Mouse (Mus musculus) heart, embryonic 16.5 days (tissue): Measurements from ENCODE around the gene Olfr506. TPM values are rescaled to one million over a fixed set of nuclear protein-coding genes. Genes with fewer than 3 reads are reported as not detected.

ENCODE experiments used
- ATAC-seq: fragments of 200-750 bp; cut with Nextera tagmentation; replicated peaks from 2 replicates; pipeline ENCODE4 v1.8.0; 2017; ENCODE audit warnings: moderate number of reproducible peaks; ENCODE audit not compliant: insufficient read depth, low FRiP score; ENCODE audit errors: extremely low read depth
- H3K27ac ChIP-seq: fragments of 300-500 bp; sonication (generic); 2 replicates; pipeline ENCODE4 v1.5.1; 2014; ENCODE audit warnings: mild to moderate bottlenecking, low read length, control low read depth, moderate library complexity
- H3K27me3 ChIP-seq: fragments of 300-500 bp; sonication (generic); 2 replicates; pipeline ENCODE4 v1.6.1; 2014; ENCODE audit warnings: low read length, mixed read lengths; ENCODE audit not compliant: control insufficient read depth, insufficient read depth
- H3K36me3 ChIP-seq: fragments of 300-500 bp; sonication (generic); 2 replicates; pipeline ENCODE4 v1.6.1; 2014; ENCODE audit not compliant: control insufficient read depth, insufficient read depth
- H3K4me1 ChIP-seq: fragments of 300-500 bp; sonication (generic); 2 replicates; pipeline ENCODE4 v1.6.1; 2014; ENCODE audit warnings: low read length, mixed read lengths; ENCODE audit not compliant: control insufficient read depth, insufficient read depth
- H3K4me2 ChIP-seq: fragments of 300-500 bp; sonication (generic); 2 replicates; pipeline ENCODE4 v1.6.1; 2014; ENCODE audit warnings: low read depth, mild to moderate bottlenecking, control low read depth, low read length
- H3K4me3 ChIP-seq: fragments of 300-500 bp; sonication (generic); 2 replicates; pipeline ENCODE4 v1.5.1; 2014; ENCODE audit warnings: mild to moderate bottlenecking, control low read depth, low read length
- H3K9ac ChIP-seq: fragments of 300-500 bp; sonication (generic); 2 replicates; pipeline ENCODE4 v1.6.1; 2014; ENCODE audit warnings: low read length, control low read depth
- H3K9me3 ChIP-seq: fragments of 300-500 bp; sonication (generic); replicated peaks from 2 replicates; pipeline ENCODE4 v1.6.1; 2016; ENCODE audit warnings: low read length; ENCODE audit not compliant: control insufficient read depth
- WGBS: fragments of 180-500 bp; shearing (Covaris S2); extraction: QIAGEN DNeasy Blood & Tissue Kit; methylation state at CpG from one replicate; pipeline ENCODE4 v1.1.7; 2014; 5-methylcytosine and 5-hydroxymethylcytosine counted together
- polyA plus RNA-seq: library from polyadenylated mRNA; unstranded; fragments of >200 nt; fragmentation: Nextera tagmentation; extraction: Ambion mirVana; gene quantifications from 2 replicates; pipeline ENCODE4 v1.2.1, GENCODE M21; 2015

The Olfr506 gene
- polyA plus RNA-seq, 1 experiment from 2014 or later: not detected

GRCm38 (mm10) chr7:108662419-108662818 lies 51.8 kb downstream of the Olfr506 start:
- no peak for ATAC-seq
- no peaks in the 10 kb centered on the region for H3K27me3 ChIP-seq
- no peaks in the 10 kb centered on the region; the same call in 1 of the 2 replicates for H3K9me3 ChIP-seq
- H3K36me3 ChIP-seq: no peaks in the 10 kb centered on the region
- WGBS: 72% methylated on average over 3 of the region's 3 CpGs
- no peak overlapping the region for H3K4me2 ChIP-seq
- H3K4me3 ChIP-seq: no peak overlapping the region
- no peak overlapping the region for H3K9ac ChIP-seq
- H3K4me1 ChIP-seq: no peaks in the 10 kb centered on the region
- no peak overlapping the region for H3K27ac ChIP-seq

Other genes with a start within 250 kb of the Olfr506 start
- not detected in 2 replicates for gene Olfr494, start 245.5 kb upstream of the Olfr506 start, polyA plus RNA-seq
- not detected in 2 replicates for gene Olfr495, start 217.6 kb upstream of the Olfr506 start, polyA plus RNA-seq
- not detected in 2 replicates for gene Olfr497, start 190.4 kb upstream of the Olfr506 start, polyA plus RNA-seq
- not detected in 2 replicates for gene Olfr498, start 145.5 kb upstream of the Olfr506 start, polyA plus RNA-seq
- gene Olfr502, start 85.7 kb upstream of the Olfr506 start, polyA plus RNA-seq: not detected in 2 replicates
- gene Olfr503, start 66.3 kb upstream of the Olfr506 start, polyA plus RNA-seq: not detected in 2 replicates
- gene Olfr504, start 45.0 kb upstream of the Olfr506 start, polyA plus RNA-seq: not detected in 2 replicates
- not detected in 2 replicates for gene Olfr507, start 11.0 kb downstream of the Olfr506 start, polyA plus RNA-seq
- gene Olfr508, start 19.2 kb downstream of the Olfr506 start, polyA plus RNA-seq: not detected in 2 replicates
- gene Olfr509, start 41.1 kb downstream of the Olfr506 start, polyA plus RNA-seq: not detected in 2 replicates
- gene Olfr510, start 55.6 kb downstream of the Olfr506 start, polyA plus RNA-seq: not detected in 2 replicates
- not detected in 2 replicates for gene Olfr512, start 102.5 kb downstream of the Olfr506 start, polyA plus RNA-seq
- gene Olfr513, start 140.2 kb downstream of the Olfr506 start, polyA plus RNA-seq: not detected in 2 replicates
- not detected in 2 replicates for gene Olfr514, start 215.2 kb downstream of the Olfr506 start, polyA plus RNA-seq
- gene Olfr516, start 239.7 kb downstream of the Olfr506 start, polyA plus RNA-seq: not detected in 2 replicates